Mouse (Mus musculus): ENCODE results near the gene 4931422A03Rik. TPM values are rescaled to one million over a fixed set of nuclear protein-coding genes. Genes with fewer than 3 reads are reported as not detected.

4931422A03Rik gene
- polyA plus RNA-seq, 1 experiment, result not detected

DNA sequence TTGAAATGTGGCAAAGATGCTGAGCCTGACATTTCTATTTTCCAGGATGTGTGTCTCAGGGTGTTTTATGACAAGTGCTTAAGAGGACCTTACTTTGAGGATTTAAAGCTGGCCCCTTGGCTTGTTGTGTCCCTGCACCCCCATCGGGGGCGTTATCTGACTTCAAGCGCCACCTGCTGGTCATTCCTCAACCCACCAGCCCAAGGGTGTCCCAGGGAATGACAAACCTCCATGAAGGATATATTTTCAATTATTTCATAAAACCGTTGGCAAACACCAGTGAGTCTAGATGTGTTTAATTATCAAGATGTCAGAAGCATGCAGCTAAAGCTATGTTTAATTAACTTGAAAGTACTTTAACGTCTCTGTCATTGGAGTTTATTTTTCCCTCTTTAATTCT lies 45.9 kb downstream of the 4931422A03Rik start:
- 6% methylated on average over 5 of the region's 5 CpGs for WGBS
- Histone ChIP-seq H3K36me3 (ENCODE audit: control insufficient read depth, insufficient read depth, low read length) (no peaks in the 10 kb centered on the region), H3K4me1 (ENCODE audit: control insufficient read depth, insufficient read depth, insufficient read length, low read length) (no peaks in the 10 kb centered on the region), H3K27me3 (ENCODE audit: control insufficient read depth, insufficient read depth, low read length) (no peaks in the 10 kb centered on the region), H3K27ac (ENCODE audit: insufficient read depth, low read depth, low read length) (no peak overlapping the region), H3K4me3 (ENCODE audit: low read depth, low read length) (no peak overlapping the region)
- TF ChIP-seq CTCF (IDR thresholded peaks at IDR 0.05; ENCODE audit: extremely low read depth, insufficient read length, insufficient replicate concordance, low read depth, low read length) (peak; percentile 98), POLR2A (IDR thresholded peaks at IDR 0.05; ENCODE audit: low read depth, low read length) (no peak)

DNA sequence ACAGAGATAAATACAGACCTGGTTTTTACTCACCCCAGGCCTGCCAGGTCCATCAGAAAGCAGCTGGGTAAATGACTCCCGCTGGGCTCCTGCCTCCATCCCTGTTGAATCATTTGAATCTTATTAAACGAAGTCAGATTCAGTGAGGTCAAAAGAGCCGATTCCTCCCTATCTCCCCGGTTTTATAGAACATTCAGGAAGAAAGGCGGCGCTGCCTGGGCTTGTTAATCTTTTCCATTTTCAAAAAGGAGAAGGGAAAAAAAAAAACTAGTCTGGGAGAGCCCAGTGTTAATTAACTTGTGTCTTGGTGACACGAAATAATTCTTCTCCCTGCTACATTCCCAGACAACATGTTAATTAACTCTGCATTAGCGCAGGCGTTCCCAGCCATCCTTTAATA lies 50.4 kb downstream of the 4931422A03Rik start:
- Histone ChIP-seq H3K27ac (ENCODE audit: insufficient read depth, low read depth, low read length) (no peak overlapping the region), H3K36me3 (ENCODE audit: control insufficient read depth, insufficient read depth, low read length) (no peaks in the 10 kb centered on the region), H3K4me1 (ENCODE audit: control insufficient read depth, insufficient read depth, insufficient read length, low read length) (no peaks in the 10 kb centered on the region), H3K27me3 (ENCODE audit: control insufficient read depth, insufficient read depth, low read length) (0 out of 2 replicates have a peak, but pooled peaks cover 3% of the 10 kb centered on the region), H3K4me3 (ENCODE audit: low read depth, low read length) (no peak overlapping the region)
- whole genome bisulfite sequencing, result 61% methylated on average over 9 of the region's 9 CpGs
- TF ChIP-seq POLR2A (IDR thresholded peaks at IDR 0.05; ENCODE audit: low read depth, low read length) (no peak), CTCF (IDR thresholded peaks at IDR 0.05; ENCODE audit: extremely low read depth, insufficient read length, insufficient replicate concordance, low read depth, low read length) (no peak)

DNA sequence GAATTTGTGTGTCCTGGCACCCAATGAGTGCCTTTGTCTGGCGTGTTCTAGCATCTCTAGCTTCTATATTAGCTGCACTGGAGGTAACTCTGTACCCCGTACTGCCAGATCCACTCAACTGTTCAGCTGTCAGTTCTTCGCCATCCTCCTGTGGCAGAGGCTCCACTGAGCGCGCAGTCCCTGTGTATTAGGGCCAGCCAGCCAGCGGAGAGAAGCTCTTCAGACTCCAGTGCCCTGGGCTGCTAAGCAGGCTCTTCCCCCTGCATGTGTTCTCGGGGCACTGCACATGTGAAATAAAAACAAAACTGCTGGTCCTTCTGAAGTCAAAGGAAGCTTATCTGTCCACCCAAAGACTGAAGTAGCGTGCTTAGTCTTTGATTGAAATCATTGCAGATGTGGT lies 50.9 kb downstream of the 4931422A03Rik start:
- no peak overlapping the region for H3K27ac ChIP-seq (ENCODE audit: insufficient read depth, low read depth, low read length)
- 80% methylated on average over 8 of the region's 8 CpGs for WGBS
- no peak for TF ChIP-seq CTCF (IDR thresholded peaks at IDR 0.05; ENCODE audit: extremely low read depth, insufficient read length, insufficient replicate concordance, low read depth, low read length)
- TF ChIP-seq POLR2A (IDR thresholded peaks at IDR 0.05; ENCODE audit: low read depth, low read length), result no peak
- H3K36me3 ChIP-seq (ENCODE audit: control insufficient read depth, insufficient read depth, low read length), result no peaks in the 10 kb centered on the region
- H3K4me1 ChIP-seq (ENCODE audit: control insufficient read depth, insufficient read depth, insufficient read length, low read length), result no peaks in the 10 kb centered on the region
- H3K27me3 ChIP-seq (ENCODE audit: control insufficient read depth, insufficient read depth, low read length), result peaks cover 3% of the 10 kb centered on the region; the same call in 1 of the 2 replicates
- H3K4me3 ChIP-seq (ENCODE audit: low read depth, low read length), result no peak overlapping the region

DNA sequence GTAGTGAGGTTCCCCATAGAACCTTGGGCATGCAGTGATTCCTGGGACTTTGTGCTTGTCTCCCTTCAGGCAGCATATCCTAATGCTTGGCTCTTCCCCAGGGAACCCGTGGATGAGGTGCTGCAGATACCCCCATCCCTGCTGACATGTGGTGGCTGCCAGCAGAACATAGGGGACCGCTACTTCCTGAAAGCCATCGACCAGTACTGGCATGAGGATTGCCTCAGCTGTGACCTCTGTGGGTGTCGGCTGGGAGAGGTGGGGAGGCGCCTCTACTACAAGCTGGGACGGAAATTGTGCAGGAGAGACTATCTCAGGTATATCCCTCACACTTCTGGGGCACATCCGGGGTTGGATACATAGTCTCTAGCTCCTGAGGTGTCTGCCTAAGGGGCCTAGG lies 52.3 kb downstream of the 4931422A03Rik start:
- WGBS, result 38% methylated on average over 7 of the region's 7 CpGs
- Histone ChIP-seq H3K27ac (ENCODE audit: insufficient read depth, low read depth, low read length) (no peak overlapping the region), H3K27me3 (ENCODE audit: control insufficient read depth, insufficient read depth, low read length) (peaks cover 13% of the 10 kb centered on the region), H3K36me3 (ENCODE audit: control insufficient read depth, insufficient read depth, low read length) (no peaks in the 10 kb centered on the region), H3K4me3 (ENCODE audit: low read depth, low read length) (no peak overlapping the region), H3K4me1 (ENCODE audit: control insufficient read depth, insufficient read depth, insufficient read length, low read length) (no peaks in the 10 kb centered on the region)
- no peak for TF ChIP-seq CTCF (IDR thresholded peaks at IDR 0.05; ENCODE audit: extremely low read depth, insufficient read length, insufficient replicate concordance, low read depth, low read length)
- TF ChIP-seq POLR2A (IDR thresholded peaks at IDR 0.05; ENCODE audit: low read depth, low read length), result no peak

DNA sequence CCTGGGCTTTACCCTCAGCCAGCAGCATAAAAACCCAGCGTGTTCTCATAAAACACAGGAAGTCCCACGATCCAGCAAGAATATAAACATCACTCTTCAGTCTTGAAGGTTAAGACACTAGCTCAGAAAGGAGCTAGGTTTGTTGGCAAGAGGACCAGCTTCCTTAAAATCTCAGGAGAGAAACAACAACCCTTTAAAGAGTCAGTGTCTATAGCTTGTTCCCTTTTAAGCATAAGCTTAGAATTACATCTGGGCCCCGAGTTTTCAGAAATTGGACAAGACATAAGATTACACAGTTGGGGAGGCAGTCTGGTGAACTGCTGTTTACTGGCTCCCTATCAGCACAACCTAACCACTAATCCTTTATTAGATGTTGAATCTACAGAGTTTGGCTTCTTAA lies 56.3 kb downstream of the 4931422A03Rik start:
- no peak for TF ChIP-seq POLR2A (IDR thresholded peaks at IDR 0.05; ENCODE audit: low read depth, low read length)
- no peak for TF ChIP-seq CTCF (IDR thresholded peaks at IDR 0.05; ENCODE audit: extremely low read depth, insufficient read length, insufficient replicate concordance, low read depth, low read length)
- Histone ChIP-seq H3K4me3 (ENCODE audit: low read depth, low read length) (no peak overlapping the region), H3K27me3 (ENCODE audit: control insufficient read depth, insufficient read depth, low read length) (peaks cover 26% of the 10 kb centered on the region), H3K36me3 (ENCODE audit: control insufficient read depth, insufficient read depth, low read length) (no peaks in the 10 kb centered on the region), H3K27ac (ENCODE audit: insufficient read depth, low read depth, low read length) (no peak overlapping the region), H3K4me1 (ENCODE audit: control insufficient read depth, insufficient read depth, insufficient read length, low read length) (peaks cover 6% of the 10 kb centered on the region; the same call in 1 of the 2 replicates)
- WGBS, result 18% methylated on average over 3 of the region's 3 CpGs

DNA sequence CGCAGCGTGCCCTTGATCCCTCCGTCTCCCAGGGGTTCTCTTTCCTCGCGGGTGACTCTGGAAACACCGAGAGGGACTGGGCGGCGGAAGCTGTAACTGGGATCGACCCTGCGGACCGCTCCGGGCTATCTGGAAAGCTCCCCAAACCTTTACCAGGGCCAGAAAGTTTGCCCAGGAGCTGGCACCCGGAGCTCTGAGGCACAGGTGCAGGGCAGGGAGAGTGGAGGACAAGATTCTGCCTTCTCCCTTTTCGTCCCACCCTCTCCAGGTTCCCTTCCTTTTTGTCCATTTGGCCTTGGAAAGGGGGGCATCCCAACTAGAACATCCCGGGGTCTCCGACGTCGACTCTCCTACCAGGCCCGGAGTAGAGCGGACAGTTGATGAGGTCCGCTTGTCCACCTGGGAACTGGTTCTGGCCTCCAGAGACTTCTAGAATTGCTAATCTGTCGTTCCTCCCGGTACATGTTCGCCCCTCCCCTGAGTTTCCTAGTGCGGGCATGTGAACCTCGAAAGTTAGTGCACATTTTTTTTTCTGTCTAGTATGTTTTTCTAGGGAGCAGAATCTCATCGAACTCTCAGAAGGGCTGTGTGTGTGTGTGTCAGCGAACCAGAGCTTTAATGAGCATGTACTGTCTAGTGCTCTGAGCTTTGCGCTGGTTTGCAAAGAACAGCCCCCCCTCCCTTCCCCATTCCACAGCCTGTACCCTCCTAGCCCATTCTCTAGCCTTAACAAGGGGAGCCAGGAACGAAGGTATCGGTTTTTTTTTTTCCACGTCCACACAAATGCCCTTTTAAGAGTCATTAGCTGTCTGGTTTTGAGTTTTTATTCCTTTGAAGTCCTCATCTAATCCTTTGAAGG lies 57.1 kb downstream of the 4931422A03Rik start:
- Histone ChIP-seq H3K27me3 (ENCODE audit: control insufficient read depth, insufficient read depth, low read length) (peaks cover 26% of the 10 kb centered on the region), H3K27ac (ENCODE audit: insufficient read depth, low read depth, low read length) (0 out of 2 replicates have a peak overlapping the region, but pooled peaks have one; percentile 2), H3K36me3 (ENCODE audit: control insufficient read depth, insufficient read depth, low read length) (no peaks in the 10 kb centered on the region), H3K4me3 (ENCODE audit: low read depth, low read length) (peak overlapping the region; percentile 91), H3K4me1 (ENCODE audit: control insufficient read depth, insufficient read depth, insufficient read length, low read length) (peaks cover 6% of the 10 kb centered on the region; the same call in 1 of the 2 replicates)
- TF ChIP-seq CTCF (IDR thresholded peaks at IDR 0.05; ENCODE audit: extremely low read depth, insufficient read length, insufficient replicate concordance, low read depth, low read length) (no peak), POLR2A (IDR thresholded peaks at IDR 0.05; ENCODE audit: low read depth, low read length) (no peak)
- 6% methylated on average over 32 of the region's 32 CpGs for WGBS

DNA sequence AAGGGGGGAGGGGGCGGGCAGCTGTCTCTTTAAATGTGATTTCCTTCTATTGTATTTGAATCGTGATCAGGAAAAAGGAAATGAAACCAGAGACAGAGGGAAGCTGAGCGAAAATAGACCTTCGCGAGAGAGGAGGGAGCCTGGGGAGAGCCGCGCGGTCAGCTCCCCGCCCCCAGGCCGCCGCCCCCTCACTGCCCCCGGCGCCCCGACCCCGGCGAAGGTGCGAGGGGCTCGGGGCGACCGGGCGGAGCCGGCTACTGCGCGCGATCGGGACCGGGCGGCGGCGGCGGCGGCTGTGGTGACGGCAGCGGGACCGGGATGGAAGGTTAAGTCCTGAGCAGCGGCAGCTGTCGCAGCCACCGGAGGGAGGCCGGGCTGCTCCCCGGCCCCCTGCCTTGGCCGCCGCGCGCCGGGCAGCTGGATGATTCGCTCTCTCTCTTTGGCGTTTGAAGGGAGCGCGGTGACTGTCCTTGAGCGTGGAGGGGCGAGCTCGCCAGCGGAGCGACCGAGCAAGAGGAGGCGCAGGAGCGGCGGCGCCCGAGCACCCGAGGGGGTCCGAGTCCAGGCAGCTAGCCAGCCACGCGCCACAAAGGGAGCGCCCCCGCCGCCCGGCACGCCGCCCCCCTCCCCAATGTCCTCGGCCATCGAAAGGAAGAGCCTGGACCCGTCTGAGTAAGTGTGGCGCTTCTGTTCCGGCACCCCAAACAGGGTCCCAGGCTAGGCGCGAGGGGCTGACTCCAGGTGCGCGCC lies 57.9 kb downstream of the 4931422A03Rik start:
- H3K4me3 ChIP-seq (ENCODE audit: low read depth, low read length), result peak overlapping the region; percentile 91
- no peaks in the 10 kb centered on the region for H3K36me3 ChIP-seq (ENCODE audit: control insufficient read depth, insufficient read depth, low read length)
- under 1% methylated on average over 78 of the region's 79 CpGs for WGBS
- H3K27ac ChIP-seq (ENCODE audit: insufficient read depth, low read depth, low read length), result 0 out of 2 replicates have a peak overlapping the region, but pooled peaks have one; percentile 2
- peaks cover 26% of the 10 kb centered on the region for H3K27me3 ChIP-seq (ENCODE audit: control insufficient read depth, insufficient read depth, low read length)
- TF ChIP-seq POLR2A (IDR thresholded peaks at IDR 0.05; ENCODE audit: low read depth, low read length), result no peak
- no peak for TF ChIP-seq CTCF (IDR thresholded peaks at IDR 0.05; ENCODE audit: extremely low read depth, insufficient read length, insufficient replicate concordance, low read depth, low read length)
- peaks cover 6% of the 10 kb centered on the region; the same call in 1 of the 2 replicates for H3K4me1 ChIP-seq (ENCODE audit: control insufficient read depth, insufficient read depth, insufficient read length, low read length)
